Mouse (Mus musculus) cerebellum, adult 2 months (tissue): Measurements from ENCODE around the gene Cldn14.

Experiments used
- CTCF ChIP-seq: fragments of 200-500 bp; IDR thresholded peaks from 2 replicates; pipeline ENCODE4 v1.5.1; 2011; ENCODE audit warnings: low read depth, mild to moderate bottlenecking, control low read depth, low read length, moderate library complexity, borderline replicate concordance; ENCODE audit not compliant: insufficient read depth
- POLR2A ChIP-seq: fragments of 200-500 bp; IDR thresholded peaks from 2 replicates; pipeline ENCODE4 v1.6.1; 2011; ENCODE audit warnings: low read length, control low read depth, borderline replicate concordance; ENCODE audit not compliant: insufficient read depth

GRCm38 (mm10) chr16:94003478-94003877 lies 5.2 kb downstream of the Cldn14 start:
- TF ChIP-seq POLR2A (no peak), CTCF (no peak)
